Mouse (Mus musculus): ENCODE results near the gene Elf4.

- no peak for TF ChIP-seq CTCF (IDR thresholded peaks at IDR 0.05; ENCODE audit: low read depth, low read length)
- TF ChIP-seq POLR2A (IDR thresholded peaks at IDR 0.05; ENCODE audit: borderline replicate concordance, low read depth, low read length) = no peak
Observed at GRCm38 (mm10) chrX:48452931-48453673, 9.8 kb downstream of the Elf4 start.

Data from bone marrow macrophage, adult 2 months (primary cell).